Mouse (Mus musculus): ENCODE measurements around the gene Cdyl2.

Gene Cdyl2

DNA sequence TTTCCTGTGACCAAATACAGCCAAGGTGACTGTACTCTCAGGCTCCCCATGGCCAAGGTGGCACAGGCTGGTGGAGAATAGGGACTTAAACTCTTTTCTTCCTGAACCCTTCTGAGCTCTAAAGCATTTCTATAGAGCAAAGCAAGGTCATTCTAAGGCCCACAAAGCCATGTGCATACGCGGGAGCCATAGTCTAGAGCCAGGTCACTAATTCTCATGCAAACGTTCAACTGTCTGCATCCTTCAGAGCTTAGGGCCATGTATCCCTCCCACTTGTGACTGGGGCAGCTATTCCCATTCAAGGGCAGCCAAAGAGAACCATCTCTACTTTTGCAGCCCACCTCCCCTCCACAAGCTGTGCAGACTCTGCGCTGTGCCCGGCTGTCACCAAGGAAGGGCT, 159.7 kb downstream of the Cdyl2 start:
- ATAC-seq (ENCODE audit: insufficient number of reproducible peaks, low FRiP score, low TSS enrichment): no peak

DNA sequence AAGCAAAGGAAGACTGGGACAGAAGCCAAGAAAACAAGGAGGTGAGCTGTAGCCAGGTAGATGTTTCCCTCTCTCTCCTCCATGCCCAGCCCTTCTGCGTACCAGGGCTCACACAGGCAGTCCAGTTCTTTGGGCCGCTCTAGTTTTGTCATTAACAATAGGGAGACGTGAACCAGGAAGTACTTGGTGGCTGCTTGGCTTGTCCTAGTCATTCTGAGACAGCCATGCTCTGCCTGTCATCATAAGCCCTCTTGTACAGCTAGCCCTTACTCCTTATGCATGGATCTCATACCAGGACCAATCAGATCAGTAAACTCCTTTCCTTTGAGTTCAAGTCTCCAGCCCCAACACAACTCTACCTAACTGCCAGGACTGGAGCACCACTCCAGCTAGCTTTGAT, 180.0 kb downstream of the Cdyl2 start:
- no peak for ATAC-seq (ENCODE audit: insufficient number of reproducible peaks, low FRiP score, low TSS enrichment)

DNA sequence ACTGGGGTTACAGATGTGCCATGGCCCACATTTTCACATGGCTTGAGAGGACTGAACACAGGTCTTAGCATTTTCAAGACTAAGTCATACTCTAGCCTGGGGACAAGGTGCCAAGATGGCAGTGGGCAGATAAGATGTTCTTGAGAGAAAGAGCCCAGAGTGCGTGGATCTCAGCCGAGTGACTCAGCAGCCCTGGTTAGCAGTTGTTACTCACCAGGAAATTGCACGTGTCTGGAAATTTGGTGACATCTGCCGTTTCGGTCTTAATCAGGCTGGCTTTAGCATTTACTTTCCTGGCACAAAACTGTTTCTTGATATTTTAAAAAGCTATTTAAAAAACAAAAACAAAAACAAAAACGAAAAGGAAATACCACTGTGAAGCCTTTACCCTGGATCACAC, 180.5 kb downstream of the Cdyl2 start:
- no peak for ATAC-seq (ENCODE audit: insufficient number of reproducible peaks, low FRiP score, low TSS enrichment)

DNA sequence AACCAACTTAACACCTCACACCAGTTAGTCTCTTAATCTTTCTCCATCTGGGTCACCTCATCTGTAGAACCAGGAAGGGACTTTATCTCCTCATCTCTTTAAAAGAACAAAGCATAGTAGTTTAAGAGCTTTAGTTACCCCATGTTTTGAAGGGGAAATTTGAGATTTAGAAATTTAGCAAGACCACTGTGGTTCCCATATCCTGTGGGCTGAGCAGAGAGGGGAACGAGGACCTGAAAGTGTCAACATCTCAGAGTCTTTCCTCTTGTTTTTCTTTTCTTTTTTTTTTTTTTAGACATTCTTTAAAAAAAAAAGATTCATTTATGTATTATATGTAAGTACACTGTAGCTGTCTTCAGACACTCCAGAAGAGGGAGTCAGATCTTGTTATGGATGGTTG, 189.4 kb downstream of the Cdyl2 start:
- no peak for ATAC-seq (ENCODE audit: insufficient number of reproducible peaks, low FRiP score, low TSS enrichment)

DNA sequence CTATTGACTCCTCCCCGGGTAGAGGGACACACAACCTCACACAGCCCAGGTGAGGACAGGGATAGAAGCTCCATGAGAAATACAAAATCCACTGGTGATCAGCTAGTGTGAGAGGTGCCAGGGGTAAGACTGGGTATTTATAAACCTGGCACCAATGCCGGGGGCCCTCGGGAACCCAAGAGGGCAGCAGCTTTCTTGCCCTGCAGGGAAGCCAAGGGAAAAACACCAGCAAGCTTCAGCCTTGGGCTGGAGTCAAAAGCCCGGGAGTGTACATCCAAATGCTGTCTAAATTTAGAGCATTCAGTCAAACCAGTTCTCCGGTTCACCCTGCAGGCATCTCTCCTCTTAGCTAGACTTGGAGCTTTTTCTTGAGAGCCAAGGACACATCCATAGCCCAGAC, 189.9 kb downstream of the Cdyl2 start:
- peak; percentile 88 for ATAC-seq (ENCODE audit: insufficient number of reproducible peaks, low FRiP score, low TSS enrichment)

DNA sequence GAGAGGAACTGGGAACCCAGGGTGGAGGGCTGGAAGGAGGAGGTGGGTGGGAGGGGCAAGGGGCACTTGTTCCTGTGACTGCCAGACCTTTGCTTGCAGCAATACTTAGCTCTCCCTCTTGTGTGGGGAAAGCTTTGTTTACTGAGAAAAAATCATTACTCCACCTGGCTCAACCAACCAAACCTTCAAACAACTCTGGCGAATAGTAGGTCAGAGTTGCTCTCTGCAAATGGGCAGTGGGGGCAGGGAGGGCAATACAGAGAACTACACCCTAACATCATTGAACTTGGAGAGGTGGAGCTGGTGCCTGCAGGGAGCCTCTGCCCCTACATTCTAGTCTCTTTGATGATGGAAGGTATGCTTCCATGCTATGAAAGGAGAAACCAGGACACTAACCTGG, 192.7 kb downstream of the Cdyl2 start:
- ATAC-seq (ENCODE audit: insufficient number of reproducible peaks, low FRiP score, low TSS enrichment): no peak

DNA sequence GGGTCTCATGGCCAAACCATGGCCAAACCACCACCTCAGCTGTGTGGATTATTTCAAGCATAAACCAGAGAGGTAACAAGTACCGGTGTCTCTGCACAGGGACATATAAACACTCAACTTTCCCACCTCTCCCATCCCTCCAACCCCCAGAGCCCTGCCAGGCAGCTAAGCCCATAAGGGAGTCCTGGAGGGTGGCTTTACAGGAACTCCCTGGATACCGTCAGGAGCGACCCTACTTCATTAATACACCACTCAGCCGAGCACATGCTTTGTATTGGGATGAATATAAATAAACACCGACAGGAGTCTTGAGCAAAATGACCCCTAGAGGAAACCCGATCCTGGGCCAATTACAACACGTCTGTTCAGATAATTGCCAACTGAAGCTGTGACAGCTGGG, 194.0 kb downstream of the Cdyl2 start:
- no peak for ATAC-seq (ENCODE audit: insufficient number of reproducible peaks, low FRiP score, low TSS enrichment)

DNA sequence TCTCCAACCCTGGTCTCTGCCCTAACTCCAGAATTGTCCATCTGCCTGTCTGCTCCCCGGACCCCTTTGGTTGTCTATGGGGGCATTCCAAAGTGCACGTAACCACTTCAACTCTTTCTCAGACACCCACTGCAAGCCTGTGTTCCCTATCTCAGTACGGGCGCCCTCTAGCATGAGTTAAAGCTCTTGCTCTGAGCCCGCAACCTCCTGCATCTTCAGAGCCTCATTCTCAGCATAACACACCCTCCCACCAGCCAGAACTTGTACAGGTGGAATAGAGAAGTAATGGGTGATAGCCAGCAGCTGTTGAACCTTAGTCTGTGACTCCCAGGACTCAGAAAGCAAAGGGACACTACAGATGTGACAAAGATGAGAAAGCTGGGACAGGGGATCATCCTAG, 196.0 kb downstream of the Cdyl2 start:
- ATAC-seq (ENCODE audit: insufficient number of reproducible peaks, low FRiP score, low TSS enrichment): no peak

DNA sequence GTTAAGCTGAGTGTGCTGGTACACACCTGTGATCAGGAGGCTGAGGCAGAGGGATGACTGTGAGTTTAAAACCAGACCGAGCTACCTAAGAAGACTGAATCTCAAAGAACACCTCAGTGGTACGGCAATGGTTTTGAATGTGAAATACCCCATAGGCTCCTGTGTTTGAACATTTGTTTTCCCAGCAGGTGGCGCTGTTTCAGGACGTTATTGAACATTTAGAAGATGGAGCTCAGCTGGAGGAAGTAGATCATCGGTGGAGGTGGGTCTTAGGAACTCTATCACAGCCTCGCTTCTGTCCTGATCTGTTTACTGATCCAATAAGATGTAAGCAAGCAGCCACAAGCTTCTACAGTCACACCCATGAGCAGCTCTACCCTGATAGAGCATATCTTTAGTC, 199.7 kb downstream of the Cdyl2 start:
- no peak for ATAC-seq (ENCODE audit: insufficient number of reproducible peaks, low FRiP score, low TSS enrichment)

DNA sequence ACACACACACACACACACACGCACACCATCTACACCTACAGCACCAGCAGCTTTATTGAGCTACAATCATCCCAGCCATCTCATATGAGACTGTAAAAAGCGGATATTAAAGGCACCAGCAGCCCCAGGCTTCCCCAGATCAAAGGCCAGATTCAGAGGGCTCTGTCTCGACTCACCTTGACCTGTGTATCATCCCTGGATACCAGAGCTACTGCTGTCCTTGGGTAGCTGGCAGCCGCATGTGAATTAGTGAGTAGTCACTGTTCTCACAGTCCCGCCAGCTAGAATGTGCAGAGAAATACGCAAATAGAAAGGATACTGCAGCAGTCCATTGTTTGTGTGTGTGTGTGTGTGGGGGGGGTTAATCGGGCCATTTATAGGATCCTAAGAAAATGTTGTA, 204.1 kb downstream of the Cdyl2 start:
- no peak for ATAC-seq (ENCODE audit: insufficient number of reproducible peaks, low FRiP score, low TSS enrichment)

DNA sequence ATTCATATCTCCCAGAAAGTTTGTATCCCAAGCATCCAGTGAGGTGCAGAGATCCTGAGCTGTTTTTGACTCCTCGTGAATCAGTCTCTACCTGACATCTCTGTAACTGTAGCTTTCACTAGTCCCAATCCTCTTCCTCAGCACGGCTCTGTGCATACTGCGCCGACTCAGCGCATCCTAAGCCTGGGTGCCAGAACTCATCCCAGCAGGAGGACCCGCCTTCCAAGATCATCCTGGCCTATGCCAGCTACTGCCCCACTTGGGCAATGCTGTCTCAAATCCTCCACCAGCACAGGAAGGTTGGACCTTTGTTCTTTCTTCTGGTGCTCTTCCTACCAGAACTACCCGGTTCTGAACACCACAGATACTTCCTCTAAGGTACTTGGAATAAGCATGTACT, 207.9 kb downstream of the Cdyl2 start:
- ATAC-seq (ENCODE audit: insufficient number of reproducible peaks, low FRiP score, low TSS enrichment): peak; percentile 73
